Mouse (Mus musculus): ENCODE measurements around the gene Rara. TPM values are rescaled to one million over a fixed set of nuclear protein-coding genes. Genes with fewer than 3 reads are reported as not detected.

Rara gene
- 32.8 TPM for polyA plus RNA-seq (2017; shearing (Covaris generic))

GRCm38 (mm10) chr11:98927438-98928076 lies at the start of gene Rara:
Gene Rara, plus strand, starts transcription at chr11:98927818.

DNA sequence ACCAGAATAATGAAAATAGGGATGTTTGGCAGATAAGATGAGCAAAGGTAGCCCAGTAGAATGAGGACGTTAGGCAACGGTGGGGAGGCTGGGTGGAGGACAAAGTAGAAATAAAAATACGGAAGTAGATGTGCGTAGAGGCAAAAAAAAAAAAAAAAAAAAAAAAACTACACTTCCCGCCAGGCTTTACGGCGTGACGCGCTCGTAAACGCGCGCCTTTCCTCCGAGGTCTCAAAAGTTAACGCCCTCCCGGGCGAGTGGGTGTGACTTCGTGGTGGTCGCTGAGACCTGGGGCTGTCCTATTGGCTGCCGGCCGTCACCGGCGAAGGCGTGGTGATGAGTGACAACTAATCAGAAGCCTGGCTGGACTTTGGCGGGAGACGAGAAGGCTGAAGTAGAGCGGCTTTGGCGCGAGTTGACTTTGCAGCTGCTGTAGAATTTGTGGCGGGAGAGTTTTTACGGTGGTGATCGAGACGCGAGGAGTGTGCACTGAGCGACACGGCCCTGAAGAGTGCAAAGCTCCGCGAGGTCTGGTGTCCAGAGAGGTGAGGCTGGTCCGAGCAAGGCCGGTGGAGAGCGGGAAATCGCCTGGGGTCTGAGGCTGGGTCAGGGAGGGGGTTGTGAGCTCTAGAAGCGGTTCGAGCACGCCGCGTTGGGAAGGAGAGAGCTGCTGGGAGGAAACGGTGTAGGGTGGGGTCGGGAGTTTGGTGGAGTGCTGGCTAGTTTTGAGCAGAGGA lies 20.0 kb upstream of the Rara start, which contains the start of gene Cdc6:
Gene Cdc6 (plus strand): TSS at position 365 of the 737 bp plus-strand sequence.

DNA sequence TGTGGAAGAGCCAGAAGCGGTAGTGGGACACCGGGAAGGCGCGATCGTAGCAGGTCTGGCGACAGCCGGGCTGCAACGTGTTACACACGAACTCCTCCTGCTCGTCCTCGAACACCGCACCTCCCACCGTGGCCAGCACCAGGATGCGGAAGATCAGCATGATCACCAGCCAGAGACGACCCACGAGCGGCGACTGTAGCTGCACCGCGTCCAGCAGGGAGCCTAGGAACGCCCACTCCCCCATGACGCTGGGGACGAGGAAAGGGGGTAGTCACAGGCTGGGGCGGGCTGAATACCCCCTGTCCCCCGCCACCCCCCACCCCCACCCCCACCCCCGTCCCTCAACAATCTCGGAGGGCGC lies 55.1 kb downstream of the Rara start, which contains the start of gene Gjd3:
Gene Gjd3 (minus strand): TSS at position 244 of the 361 bp plus-strand sequence.

DNA sequence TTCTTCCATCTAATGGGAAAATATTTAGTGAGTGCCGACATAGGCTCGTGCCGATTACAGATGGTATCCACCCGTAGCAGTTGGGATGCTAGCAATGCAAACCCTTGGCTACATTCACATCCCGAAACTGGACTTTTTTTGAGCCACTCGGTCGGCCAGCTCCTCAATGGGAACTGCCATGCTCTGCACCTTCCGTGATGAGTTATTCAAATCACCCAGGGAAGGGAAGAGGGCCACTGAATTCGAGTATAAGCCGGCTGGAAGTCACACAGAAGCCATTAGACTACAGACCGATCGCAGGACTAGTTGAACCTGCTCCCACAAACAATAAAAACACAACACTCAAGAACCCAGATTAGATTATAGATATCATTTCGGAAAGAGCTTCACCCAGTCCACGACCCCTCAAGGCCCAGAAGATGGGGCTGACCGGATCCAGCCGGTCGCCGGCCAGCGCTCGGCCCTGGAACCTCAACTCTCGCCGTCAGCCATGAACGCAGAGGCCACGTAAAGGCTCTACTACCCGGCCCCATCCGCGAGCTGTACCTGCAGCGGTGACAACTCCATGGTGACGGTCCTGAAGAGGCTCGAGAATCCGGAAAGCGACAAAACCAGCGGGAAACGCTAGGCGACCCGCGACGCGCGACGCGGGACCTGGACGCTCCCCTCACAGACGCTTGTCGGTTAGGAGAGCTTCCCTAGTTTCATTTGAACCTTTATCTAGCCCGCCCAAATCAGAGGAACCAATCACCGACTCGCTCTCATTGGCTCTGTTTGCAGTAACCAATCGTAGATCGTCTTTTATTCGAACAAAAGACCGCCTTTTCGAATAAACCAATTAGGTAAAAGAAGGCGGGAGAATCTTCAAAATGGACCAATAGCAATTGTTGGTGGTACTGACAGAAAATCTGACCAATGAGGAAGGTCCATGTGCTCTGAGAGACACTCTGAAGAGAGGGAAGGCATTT lies 96.2 kb downstream of the Rara start, which contains the start of gene Top2a:
Gene Top2a (minus strand): TSS at position 690 of the 968 bp plus-strand sequence.

Other genes with a start within 250 kb of the Rara start
- 60.8 TPM for gene Psmd3, start 245.3 kb upstream of the Rara start, polyA plus RNA-seq (2017; shearing (Covaris generic))
- not detected for gene Csf3, start 226.6 kb upstream of the Rara start, polyA plus RNA-seq (2017; shearing (Covaris generic))
- gene Med24, start 198.4 kb upstream of the Rara start, polyA plus RNA-seq (2017; shearing (Covaris generic)) = 64.9 TPM
- gene Thra, start 187.2 kb upstream of the Rara start, polyA plus RNA-seq (2017; shearing (Covaris generic)) = 6.6 TPM
- 11.5 TPM for gene Nr1d1, start 152.5 kb upstream of the Rara start, polyA plus RNA-seq (2017; shearing (Covaris generic))
- gene Msl1, start 132.3 kb upstream of the Rara start, polyA plus RNA-seq (2017; shearing (Covaris generic)) = 10.9 TPM
- gene Casc3, start 122.9 kb upstream of the Rara start, polyA plus RNA-seq (2017; shearing (Covaris generic)) = 10.2 TPM
- gene Rapgefl1, start 91.0 kb upstream of the Rara start, polyA plus RNA-seq (2017; shearing (Covaris generic)) = 0.35 TPM
- 4.9 TPM for gene Wipf2, start 64.2 kb upstream of the Rara start, polyA plus RNA-seq (2017; shearing (Covaris generic))
- 3.2 TPM for gene Cdc6, start 20.0 kb upstream of the Rara start, polyA plus RNA-seq (2017; shearing (Covaris generic))
- gene Gjd3, start 55.2 kb downstream of the Rara start, polyA plus RNA-seq (2017; shearing (Covaris generic)) = not detected
- gene Top2a, start 96.4 kb downstream of the Rara start, polyA plus RNA-seq (2017; shearing (Covaris generic)) = 16.8 TPM
- gene Igfbp4, start 113.4 kb downstream of the Rara start, polyA plus RNA-seq (2017; shearing (Covaris generic)) = 70.5 TPM
- 0.14 TPM for gene Tns4, start 161.5 kb downstream of the Rara start, polyA plus RNA-seq (2017; shearing (Covaris generic))
- gene Ccr7, start 227.3 kb downstream of the Rara start, polyA plus RNA-seq (2017; shearing (Covaris generic)) = 633 TPM

All from CD4-positive, CD25-positive, alpha-beta regulatory T cell, adult 9 weeks (primary cell).